Mouse (Mus musculus): ENCODE measurements at regions not wholly inside any gene's neighbourhood (a gene's known extent, or its start where the extent isn't known, plus 50 kb on each side); places are given as distances from the start of the nearest gene placed in this dataset.

DNA sequence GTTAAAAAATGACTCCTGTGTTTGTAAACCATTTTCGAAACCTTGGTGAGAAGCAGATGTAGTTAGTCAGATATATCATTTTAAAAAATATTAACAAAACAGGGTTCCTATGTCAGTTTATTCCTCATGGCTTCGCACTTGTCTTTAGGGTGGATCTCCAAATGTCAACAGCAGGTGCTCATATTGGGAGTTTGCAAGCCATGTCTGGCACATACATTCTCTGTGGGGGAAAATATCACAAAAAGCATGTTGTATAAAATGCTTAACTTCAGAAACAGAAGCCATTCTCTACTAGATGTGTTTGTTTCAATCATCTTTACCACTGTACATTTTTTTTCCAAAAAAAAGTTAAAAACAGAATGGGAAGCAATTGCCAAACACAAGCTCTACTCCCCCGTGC lies 534.7 kb upstream of the Zic4 start:
- no peak for DNase-seq (ENCODE audit: low spot score)

DNA sequence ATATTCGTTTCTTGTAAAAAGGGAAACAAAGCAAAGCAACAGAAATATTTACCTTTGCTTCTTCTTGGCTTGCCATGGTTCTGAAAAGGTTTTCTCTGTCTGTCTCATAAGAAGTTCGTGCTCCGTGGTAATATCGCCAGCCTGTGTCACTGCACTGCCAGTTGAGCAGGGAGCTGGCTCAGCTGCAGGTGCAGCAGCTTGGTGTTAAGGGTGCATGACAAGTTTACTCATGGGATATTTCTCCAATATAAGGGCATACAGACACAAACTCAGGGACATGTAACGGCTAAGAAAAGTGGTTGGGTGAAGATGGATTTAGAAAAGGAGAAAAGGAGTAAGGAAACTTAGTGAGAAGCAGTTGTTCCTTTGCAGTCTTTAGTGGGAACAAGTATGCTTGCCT lies 533.5 kb upstream of the Zic4 start:
- no peak for DNase-seq (ENCODE audit: low spot score)

DNA sequence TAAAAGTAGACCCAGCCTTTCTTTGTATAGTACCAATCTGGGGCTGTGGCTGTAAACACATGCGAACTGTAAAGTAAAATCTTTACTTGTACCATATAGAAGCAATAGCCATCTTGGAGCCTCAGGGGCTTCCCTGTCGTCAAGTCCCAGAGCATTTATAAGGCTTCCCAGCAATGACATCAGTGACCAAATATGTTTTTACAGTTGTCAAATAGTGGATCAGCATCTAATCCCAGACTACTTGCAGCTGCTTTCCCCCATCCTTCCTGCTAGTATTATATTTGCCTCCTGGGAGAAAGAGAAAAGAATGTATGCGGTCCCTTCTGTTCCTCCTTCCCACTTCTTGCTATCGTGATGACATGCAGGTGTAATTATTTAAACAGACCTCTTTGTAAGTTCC lies 531.5 kb upstream of the Zic4 start:
- no peak for DNase-seq (ENCODE audit: low spot score)

DNA sequence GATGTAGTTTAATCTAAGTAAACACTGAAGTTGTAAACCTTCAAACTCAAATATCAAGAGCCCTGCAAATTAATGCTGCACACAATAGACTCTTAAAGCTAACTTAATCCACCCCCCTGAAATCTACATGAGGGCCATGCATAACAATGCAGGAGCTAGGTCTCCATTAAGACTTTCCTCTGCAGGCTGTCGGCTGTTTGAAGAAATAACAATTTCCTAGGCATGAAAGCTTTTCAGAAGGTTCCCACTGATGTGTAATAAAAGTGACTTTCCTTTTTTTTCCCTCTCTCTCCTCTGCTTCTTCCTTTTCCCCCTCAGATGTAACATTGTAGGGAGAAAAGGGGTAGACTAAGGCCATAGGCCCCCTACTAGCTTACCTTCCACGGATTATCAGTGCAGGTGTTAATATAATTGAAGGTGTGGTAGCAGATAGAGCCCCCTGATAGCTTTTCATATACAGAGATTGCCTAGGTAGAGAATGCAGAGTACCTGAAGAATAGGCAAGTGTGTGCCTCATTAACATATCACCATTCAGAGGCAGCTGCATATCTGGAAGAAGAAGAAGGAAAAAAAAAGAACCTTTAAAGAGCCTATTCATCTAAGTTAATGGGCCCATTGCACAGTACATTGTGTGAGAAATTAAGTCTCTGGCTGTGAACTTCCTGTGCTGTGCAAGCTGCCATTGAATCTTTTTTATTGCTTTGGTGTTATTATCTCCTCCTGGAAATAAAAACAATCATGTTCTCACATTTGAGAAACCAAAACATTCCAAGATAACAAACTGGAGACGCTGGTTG lies 528.3 kb upstream of the Zic4 start:
- no peak for DNase-seq (ENCODE audit: low spot score)

DNA sequence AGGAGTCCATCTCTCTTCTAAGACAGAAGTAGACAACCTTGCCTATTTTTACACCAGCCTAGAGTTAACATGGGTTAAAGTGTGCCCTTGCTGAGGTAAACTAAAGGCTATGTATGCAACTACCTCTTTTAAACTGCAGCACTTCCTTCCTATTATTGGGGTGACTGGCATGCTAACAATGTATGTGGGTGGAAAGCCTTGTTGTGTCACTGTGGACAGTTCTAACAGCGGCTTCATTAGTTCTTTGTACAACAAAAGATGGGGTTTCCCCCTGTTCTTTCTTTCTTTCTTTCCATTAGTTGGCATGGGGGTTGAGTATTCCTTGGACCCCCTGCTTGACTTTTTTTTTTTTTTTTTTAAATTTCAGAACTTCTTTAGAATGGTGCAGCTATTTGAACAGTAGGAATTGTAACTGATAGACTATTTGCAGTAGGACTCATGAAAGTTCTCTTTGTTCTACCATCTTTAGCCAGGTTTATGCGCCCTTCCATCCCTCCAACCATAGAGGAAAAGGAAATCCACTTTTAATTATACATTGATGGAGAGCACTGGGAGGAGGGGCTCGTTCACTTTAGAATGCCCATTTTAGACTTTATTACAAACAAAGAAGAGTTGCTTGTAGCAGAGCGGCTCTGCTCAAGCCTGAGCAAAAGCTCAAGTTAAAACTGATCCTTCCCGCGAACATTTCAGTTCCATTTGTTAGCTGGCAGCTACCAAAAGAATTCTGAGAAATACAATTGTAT lies 523.9 kb upstream of the Zic4 start:
- DNase-seq (ENCODE audit: low spot score), result no peak

DNA sequence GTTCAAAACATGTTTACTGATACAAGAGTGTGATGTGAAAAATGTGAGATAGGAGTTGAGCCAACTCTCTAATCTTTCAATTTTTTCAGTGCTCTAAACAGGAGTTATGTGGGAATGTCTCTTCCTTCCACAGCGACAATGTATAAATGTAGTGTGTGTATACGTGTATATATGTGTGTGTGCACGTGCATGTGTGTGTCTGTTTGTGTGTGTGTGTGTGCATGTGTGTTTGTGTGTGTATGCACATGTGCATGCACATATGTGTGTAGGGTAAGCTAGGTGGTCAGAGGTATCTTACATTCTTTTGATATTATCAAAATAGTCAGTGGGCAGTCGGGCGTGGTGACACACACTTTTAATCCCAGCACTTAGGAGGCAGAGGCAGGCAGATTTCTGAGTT lies 511.2 kb upstream of the Zic4 start:
- DNase-seq (ENCODE audit: low spot score), result no peak

DNA sequence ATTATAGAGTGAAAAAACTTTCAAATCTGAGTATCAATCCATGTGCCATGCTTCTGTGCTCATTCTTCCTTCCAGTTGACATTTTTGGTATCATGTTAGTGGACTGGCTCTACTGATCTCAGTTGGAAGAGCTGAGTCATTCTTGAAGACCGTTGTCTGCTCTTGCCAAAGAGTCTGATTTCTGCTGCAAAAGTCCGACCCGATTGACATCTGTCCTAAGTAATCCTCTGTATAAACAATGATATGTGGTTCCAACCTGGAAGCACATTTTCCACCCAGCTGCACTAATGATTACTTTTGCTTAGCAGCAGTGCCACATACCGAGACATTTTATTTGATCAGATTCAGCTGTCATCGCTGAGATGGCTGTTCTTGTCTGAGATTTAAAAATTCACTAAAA lies 490.6 kb upstream of the Zic4 start:
- no peak for DNase-seq (ENCODE audit: low spot score)

DNA sequence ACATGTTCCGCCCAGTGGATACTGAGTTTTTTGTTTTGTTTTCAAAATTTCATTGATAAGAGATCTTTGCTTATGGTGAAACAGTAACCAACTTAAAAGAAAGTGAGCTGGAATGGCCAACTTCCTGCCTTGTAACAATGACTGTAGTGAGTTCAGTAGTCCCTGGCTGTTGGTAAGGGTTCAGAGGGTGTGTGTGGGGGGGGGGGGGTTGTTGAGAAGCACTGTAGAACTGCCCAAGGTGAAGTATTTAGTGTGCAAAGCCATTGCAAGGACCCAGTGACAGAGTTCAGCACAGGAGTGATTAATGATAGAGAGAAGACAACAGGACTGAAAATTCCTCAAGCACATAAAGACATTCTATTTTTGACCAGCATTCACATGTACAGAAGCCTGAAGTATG lies 477.7 kb upstream of the Zic4 start:
- DNase-seq (ENCODE audit: low spot score), result no peak

DNA sequence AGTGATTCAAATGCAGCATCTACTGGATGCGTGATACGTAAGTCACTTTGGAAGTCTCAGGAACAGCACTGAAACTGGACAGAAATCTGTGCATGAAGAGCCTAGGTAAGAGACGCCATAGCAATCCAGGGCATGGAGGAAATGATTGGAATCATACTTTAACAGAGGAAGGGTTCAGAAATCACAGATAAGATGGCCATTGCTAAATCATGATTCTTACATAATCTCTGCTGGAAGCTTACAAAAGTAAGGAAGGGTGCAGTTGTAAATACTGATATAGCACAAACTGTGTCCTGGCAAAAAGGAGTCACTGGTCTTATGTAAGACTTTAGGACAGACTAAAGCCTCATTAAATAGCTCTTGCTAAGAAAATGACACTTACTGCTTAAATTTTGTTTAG lies 474.8 kb upstream of the Zic4 start:
- DNase-seq (ENCODE audit: low spot score), result no peak

DNA sequence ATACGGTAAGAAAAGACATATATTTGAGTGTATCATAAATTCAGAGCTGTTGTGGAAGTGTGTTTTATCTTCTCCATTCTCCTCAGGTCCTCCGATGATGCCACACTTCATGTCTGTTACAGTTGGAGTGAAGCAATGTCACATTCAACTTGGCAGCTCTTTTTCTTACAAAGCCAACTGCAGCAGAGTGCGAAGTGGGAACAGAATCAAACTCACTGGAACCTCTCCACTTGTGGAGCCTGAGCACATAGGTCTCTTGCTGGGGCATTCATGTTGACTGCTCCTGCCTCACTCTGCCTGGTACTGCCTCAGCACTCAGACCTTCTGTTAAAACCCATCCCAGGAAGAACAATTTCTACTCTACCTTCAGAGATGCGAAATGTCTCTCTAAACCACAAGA lies 471.4 kb upstream of the Zic4 start:
- no peak for DNase-seq (ENCODE audit: low spot score)

DNA sequence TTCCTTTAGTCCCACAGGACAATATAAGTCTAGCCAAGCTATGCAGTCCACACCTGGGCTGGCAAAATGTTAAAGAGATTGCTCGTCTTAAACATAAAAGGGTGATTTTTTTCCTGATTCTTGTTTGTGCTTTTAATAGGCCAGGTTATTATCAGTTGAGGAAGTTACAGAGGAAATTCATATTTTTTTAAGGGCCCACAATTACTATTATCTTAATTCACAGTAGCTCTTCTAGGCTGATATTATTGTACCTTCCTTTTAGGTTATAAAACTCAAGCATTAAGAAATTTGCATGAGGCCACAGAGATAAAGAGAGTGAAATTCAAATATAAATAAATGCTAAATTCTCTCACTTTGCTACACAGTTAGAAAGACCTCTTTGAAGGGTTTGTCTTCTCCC lies 469.4 kb upstream of the Zic4 start:
- no peak for DNase-seq (ENCODE audit: low spot score)

DNA sequence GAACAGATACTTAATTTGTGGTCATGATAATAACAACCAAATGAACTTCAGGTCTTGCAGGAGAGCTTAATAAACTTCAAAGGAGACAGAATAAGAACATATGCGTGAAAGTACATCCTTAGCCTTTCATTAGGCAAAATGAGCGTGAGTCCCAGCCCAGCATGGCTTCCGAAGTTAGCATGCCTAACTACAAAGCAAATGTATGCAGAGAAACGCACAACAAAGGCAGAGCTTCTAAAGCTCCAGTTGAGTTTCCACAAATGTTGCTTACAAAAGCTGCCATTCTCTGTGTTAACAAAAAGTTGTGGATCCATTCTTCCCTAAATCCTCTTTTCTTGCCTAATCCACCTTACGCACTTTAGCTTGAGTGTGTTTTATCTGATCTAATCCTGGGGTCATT lies 458.7 kb upstream of the Zic4 start:
- DNase-seq (ENCODE audit: low spot score), result no peak

DNA sequence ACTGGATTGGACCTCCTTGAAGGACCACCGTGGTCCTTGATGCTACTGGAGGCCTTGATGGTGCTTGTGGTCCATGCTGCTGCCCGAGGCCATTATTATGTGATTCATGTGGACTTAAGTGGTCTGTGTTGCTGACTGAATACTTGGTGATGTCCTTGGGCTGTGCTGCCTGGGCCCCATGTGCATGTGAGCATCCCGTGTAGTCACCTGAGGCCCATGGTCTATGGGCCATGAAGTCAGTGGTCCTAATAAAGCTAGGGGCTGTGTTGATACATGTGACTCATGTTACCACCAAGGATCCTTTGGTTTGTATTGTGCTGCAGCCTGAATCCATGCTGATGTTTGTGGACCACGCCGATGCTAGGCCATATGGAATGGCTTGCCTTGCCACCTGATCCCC lies 456.1 kb upstream of the Zic4 start:
- DNase-seq (ENCODE audit: low spot score), result no peak

DNA sequence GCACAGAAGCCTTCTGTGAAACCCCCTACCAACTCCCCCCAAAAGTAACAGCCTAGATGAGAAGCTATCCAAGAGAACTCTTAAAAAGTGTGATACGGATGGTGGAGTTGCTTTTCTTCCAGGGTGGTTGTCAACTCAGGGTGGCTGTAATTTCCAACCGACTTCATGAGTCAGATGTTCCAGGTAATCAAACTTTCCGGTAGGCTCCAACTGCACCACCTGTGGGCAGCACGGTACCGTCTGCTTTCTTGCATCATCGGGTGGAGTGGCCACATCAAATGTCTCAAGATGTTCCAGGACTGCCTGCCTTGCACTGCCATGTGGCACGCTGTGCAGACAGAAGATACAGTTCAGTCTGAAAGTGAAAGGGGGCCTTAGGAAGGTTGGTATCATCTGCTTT lies 455.5 kb upstream of the Zic4 start:
- no peak for DNase-seq (ENCODE audit: low spot score)

DNA sequence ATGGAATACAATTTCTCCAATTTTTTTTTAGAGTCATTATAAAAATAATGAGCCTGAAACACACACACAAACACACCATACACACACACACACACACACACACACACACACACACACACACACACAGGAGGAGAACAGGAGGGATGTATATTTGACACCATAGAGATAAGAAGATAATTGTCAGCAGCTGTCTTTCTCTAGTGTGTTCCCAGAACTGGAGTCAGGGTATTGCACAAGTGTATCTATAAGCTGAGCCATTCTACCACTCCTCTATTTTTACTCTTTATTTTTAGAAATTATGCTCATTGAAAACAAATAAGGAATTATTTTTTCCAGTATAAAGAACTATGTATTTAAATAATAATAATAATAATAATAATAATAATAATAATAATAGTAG lies 407.6 kb upstream of the Zic4 start:
- no peak for DNase-seq (ENCODE audit: low spot score)

DNA sequence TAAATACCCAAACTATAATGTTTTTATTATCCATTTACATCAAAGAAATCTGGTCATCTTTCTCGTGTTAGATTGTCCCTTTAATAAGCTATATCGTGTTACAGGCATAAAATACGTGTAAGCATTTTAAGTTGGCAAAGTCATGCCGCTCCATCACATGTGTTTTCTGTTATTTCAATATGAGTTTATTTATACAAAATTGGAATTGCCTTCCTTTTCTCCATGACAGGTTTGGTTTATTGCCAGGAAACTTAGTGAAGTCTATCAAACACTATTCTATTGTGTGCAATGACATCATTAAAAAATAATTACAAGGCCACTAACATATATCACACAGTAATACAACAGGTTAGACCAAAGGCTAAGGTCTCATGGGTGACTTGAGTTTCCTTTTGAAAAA lies 400.8 kb upstream of the Zic4 start:
- DNase-seq (ENCODE audit: low spot score), result no peak

DNA sequence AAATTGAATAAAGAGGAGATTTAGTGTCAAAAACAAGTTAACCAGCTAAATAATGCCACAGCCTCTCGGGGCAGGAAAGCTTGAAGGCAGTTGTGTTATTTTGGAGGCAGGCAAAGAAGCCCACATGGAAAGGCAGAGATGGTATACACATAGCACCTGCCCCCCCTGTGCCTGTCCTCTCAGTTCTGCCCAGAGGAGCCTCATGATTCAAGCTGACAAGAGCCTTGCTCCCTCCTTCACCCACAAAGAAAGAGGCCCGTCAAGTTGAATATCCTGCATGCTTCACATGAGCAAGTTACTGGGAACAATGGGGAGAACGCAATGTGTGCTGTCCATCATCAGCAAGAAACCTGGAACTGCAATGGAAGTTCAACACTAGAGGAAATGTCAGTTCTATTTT lies 398.2 kb upstream of the Zic4 start:
- DNase-seq (ENCODE audit: low spot score), result no peak

DNA sequence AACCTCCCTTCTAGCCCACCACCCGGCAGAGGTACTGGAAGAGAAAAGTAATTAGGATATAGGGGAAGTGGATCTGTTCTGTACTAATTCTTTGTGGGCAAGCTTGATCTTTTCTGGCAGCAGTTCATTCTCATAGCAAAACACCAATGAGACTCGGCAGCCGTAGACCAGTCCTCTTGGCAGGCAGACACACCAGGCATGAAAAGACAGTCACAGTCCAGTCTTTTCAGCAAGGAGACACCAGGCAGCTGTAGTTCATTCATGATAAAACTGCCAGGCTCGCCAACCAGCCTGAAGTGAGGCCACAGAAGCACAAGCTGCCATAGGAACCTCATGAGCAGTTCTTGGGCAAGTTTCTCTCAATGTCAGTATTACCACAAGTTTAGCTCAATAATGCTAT lies 383.5 kb upstream of the Zic4 start:
- no peak for DNase-seq (ENCODE audit: low spot score)

DNA sequence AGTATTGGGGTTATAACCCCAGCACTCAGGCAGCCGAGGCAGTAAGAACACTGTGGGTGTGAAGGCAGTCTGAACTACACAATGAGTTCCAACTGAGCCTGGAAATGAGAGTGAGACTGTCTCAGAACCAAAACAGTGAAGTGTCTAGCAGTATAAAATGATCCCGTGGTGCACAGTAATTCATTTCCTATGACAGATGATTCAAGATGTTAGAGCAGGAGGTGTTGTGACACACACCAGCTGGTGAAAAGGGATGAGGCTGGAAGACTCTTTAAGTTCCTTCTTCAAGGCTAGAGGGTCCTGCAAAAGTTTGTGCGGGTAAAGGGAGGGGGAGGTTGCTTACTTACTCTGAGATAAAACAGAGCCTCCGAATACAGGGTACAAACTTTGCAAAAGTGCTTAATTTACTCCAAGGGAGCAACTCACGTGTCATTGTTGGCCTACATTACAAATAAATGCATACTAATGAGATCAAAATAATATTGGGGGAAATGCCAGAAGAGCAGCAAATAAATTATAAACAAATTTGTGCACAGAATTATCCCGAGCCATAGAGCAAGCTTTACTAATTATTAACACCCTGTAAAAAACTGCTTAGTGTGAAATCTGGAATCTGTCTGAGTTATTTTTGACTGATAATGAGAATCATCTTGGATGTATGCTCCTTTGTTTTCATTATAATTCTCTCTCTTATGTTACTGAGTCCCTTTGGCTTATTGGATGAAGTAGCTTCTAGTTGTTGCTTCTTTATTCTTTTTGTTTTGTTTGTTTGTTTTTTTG lies 382.0 kb upstream of the Zic4 start:
- peak; percentile 18 for DNase-seq (ENCODE audit: low spot score)

DNA sequence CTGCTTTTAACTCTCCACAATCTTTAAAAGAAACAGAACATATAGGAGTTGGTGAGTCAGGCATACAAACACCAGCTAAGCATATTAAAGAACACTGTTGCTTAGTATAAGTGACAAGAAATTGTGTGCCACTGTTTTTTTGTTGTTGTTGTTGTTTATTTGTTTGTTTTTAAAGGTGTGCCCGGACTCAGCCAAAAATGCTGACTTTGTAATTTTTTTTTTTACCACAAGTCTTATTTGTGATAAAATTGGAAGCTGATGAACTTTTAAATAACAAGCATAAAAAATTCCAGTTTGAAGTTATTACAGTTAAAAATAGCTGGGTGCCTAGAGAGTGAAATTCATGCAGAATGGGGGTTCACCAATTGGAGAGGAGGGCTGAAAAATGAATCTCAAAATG lies 363.0 kb upstream of the Zic4 start:
- DNase-seq (ENCODE audit: low spot score), result no peak

DNA sequence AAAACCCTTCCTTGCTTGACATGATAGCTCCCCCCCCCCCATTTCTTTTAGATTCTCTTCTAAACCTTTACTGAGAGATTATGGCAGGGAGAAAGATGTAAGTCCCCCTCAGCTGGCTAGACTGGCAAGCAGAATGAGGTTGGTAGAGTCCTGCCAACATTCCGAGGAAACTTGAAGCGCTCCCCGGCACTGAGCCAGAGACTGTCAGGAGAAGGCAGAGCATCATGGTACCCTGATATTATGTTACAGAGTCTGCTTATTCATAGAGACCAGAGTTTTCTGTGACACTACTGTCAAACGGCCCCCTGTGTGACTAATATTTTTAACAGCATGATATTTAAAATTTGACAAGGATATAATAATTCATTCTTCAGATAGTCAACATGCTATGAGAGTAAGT lies 358.0 kb upstream of the Zic4 start:
- DNase-seq (ENCODE audit: low spot score), result no peak

DNA sequence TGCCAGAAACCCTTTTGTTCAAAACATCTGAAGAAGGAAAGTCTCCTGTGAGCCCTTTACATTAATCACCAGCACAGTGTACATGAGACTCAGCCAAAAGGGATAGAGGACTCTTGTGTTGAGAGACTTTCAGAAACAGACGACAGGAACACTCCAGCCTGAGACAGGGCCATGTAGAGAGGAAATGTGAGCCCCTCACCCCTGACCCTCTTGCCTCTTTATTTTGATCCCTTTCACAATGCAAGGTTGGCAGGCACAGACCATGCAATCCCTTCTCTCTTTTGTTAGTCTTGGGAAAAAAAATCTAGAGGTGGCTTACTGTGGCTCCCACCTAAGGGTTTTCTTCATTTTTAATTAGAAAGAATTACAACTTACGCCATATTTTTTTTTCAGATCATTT lies 321.7 kb upstream of the Zic4 start:
- no peak for DNase-seq (ENCODE audit: low spot score)

DNA sequence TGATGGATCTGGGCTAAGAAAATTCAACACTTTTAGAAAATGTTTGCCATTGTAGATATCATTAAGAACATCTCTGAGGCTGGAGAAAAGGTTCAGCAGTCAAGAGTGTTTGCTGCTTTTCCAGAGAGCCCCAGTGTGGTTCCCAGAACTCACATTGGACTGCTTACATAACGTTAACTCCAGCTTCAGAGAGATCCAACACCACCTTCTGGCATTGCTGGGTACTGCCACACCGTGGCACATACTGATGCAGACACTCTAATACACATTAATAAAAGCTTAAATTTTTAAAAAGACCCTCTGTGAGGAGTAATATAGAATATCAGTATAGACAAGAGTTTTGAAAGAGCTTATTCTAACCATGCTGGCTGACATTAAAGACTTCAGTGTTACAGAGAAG lies 313.6 kb upstream of the Zic4 start:
- DNase-seq (ENCODE audit: low spot score), result no peak
